Mouse (Mus musculus) megakaryocyte, embryonic 14.5 days (primary cell): ENCODE measurements around the gene Notch2.

Experiments used
- FLI1 ChIP-seq: IDR thresholded peaks from 2 replicates; pipeline ENCODE4 v1.6.1; 2012; ENCODE audit warnings: low read length, inconsistent platforms, mixed read lengths
- GATA1 ChIP-seq: IDR thresholded peaks from 3 replicates; pipeline ENCODE4 v1.6.1; 2012; ENCODE audit warnings: mixed read lengths, low read length, inconsistent platforms, borderline replicate concordance

DNA sequence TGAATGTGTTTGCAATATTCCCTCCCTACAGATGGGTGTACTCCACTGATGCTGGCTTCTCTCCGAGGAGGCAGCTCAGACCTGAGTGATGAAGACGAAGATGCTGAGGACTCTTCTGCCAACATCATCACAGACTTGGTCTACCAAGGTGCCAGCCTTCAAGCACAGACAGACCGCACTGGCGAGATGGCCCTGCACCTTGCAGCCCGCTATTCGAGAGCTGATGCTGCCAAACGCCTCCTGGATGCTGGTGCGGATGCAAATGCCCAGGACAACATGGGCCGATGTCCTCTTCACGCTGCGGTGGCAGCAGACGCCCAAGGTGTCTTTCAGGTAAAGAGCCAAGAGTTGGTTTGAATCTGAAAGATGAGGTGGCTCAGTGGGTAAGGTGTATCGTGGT is 129.5 kb downstream of the Notch2 start:
- TF ChIP-seq GATA1 (no peak), FLI1 (no peak)
